Mouse (Mus musculus): ENCODE results near the gene Arfrp1.

The Arfrp1 gene

GRCm38 (mm10) chr2:181377230-181377629 lies 12.0 kb upstream of the Arfrp1 start:
- no peak for DNase-seq (ENCODE audit: low spot score in 2 of 2)

DNA sequence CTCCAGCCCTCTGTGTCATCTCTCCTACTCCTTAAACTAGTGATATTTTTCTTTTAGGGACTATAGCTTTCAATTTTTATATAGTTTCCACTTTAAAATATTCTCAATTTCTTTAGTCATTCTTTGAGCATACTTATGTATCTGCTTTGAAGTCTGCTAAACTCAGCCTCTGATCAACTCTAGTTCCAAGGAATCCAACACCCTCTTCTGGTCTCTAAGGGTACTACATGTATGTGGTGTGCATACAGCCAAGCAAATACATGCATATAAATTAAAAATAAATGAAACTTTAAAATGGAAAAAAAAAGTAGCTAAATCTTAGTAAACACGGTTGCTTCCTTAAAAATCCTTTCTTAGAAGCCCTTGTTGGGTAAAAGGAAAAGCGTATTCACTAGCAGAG lies 10.6 kb upstream of the Arfrp1 start:
- DNase-seq (ENCODE audit: low spot score in 2 of 2): no peak

- no peak for DNase-seq (ENCODE audit: low spot score in 2 of 2)
Measured at GRCm38 (mm10) chr2:181370001-181370400, 4.8 kb upstream of the Arfrp1 start.

DNA sequence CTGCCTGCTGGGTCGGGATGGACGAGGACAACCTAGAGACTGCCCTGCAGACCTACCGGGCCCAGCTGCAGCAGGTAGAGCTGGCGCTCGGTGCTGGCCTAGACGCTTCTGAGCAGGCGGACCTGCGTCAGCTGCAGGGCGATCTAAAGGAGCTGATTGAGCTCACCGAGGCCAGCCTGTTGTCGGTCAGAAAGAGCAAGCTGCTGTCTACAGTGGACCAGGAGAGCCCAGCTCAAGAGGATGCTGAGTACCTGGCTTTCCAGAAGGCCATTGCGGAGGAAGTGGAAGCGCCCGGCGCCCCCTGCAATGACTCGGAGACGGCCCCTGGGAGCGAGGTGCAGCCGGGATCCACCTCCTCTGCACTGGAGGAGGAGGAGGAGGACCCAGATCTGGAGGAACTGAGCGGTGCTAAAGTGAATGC lies 461 bp upstream of the Arfrp1 start:
- peak; percentile 26 to 40 for DNase-seq (ENCODE audit: low spot score in 2 of 2)

DNA sequence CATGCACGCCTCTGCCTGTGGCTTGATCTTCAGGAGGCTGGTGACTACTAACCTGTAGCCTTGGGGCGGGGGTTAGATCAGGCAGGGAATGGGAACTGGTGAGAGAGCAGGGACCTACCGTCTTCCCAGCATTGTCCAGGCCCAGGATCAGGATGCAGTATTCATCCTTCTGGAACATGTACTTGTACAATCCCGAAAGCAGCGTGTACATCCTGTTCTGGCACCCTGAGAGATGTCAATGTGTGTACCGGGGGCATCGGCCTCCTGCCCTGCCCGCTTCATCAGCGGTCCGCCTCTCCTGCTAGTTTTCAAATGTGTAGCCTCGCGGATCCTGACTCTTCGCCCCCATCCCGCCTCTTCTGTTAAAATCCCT lies 731 bp downstream of the Arfrp1 start:
- DNase-seq (ENCODE audit: low spot score in 2 of 2): no peak

DNA sequence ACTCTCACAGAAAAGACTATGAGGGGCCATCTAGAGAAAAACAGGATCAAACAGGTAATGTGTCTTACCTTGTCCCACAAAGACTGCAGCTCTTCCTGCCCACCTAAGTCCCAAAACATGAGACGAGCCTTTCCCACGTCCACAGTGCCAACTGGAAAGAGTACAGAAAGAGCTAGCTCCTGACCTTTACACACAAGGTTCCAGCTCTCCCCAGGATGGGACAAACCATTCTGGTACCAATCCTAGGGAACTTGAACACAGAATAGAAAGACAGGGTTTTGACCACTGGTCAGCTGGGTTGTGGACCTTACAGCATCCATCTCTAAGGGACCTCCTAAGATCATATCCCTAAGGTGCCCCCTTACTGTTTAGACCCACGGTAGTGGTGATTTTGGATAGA lies 1.3 kb downstream of the Arfrp1 start:
- DNase-seq (ENCODE audit: low spot score in 2 of 2): no peak

DNA sequence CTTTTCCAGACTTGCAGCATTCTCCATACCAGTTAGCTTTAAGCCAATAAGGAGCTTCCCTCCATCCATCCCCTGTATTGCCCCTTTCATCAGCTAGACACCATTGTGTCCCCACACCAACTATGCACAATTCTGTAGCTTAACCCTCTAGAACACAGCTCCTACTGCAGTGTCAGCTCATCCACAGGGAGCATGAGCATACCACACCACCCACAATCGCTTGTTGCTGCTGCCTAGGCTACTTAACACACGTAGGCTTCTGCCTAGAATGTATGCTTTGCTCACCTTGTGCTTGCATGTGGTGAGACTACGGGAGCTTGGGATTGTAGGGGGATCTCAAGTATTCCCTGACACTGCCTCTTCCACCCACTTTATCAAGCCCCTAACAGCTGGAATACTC lies 8.4 kb downstream of the Arfrp1 start:
- no peak for DNase-seq (ENCODE audit: low spot score in 2 of 2)

GRCm38 (mm10) chr2:181342766-181343165 lies 22.4 kb downstream of the Arfrp1 start:
- DNase-seq (ENCODE audit: low spot score in 2 of 2): no peak

- no peak for DNase-seq (ENCODE audit: low spot score in 2 of 2)
Measured at GRCm38 (mm10) chr2:181340426-181340825, 24.8 kb downstream of the Arfrp1 start.

GRCm38 (mm10) chr2:181334023-181334422 lies 31.2 kb downstream of the Arfrp1 start:
- DNase-seq (ENCODE audit: low spot score in 2 of 2): peak; percentile 80 to 93

- no peak for DNase-seq (ENCODE audit: low spot score in 2 of 2)
Measured at GRCm38 (mm10) chr2:181332542-181332941, 32.7 kb downstream of the Arfrp1 start.

GRCm38 (mm10) chr2:181326098-181326497 lies 39.1 kb downstream of the Arfrp1 start:
- DNase-seq (ENCODE audit: low spot score in 2 of 2): no peak

GRCm38 (mm10) chr2:181322136-181322535 lies 43.1 kb downstream of the Arfrp1 start:
- no peak for DNase-seq (ENCODE audit: low spot score in 2 of 2)

- no peak for DNase-seq (ENCODE audit: low spot score in 2 of 2)
Measured at GRCm38 (mm10) chr2:181320103-181320499, 45.1 kb downstream of the Arfrp1 start.

DNA sequence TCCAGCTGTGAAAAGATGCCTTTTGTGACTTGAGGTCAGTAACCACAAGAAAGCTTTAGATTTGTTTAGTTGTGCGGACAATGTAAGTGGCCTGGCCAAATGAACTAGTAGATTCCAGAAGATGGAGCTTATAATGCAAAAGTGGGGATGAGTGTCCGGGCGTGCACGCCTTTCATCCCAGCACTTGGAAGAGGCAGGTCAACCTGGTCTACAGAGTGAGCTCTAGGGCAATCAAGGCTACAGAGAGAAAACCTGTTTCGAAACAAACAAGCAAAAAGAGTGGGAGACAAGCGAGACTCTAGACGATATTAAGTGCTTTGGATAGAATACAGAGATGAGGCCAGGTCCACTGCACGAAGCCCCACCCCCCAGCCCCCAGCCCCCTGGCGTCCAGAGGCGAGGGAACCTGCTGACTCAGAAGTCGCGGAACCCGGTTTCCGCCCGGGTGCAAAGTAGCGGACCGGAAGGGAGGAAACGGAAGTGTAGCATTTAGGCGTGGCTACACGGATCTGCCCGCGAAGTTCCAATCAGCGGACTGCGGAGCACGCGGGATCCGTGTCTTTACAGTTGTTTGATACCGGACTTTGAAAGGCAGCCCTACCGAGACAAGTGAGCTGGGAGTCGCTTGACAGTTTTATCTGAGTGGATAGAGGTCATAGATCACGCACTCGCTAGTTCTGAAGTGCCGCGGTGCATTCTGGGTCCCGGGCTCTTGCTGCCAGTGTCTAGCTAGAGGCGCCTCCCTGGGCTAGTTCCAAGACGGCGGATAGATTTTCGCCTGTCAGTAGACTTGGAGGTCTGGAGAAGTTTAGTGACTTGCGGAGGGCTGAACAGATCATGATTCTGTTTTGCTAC lies 45.7 kb downstream of the Arfrp1 start, which contains the start of gene Rtel1:
Gene Rtel1 (plus strand): TSS at position 492 of the 855 bp plus-strand sequence.
- DNase-seq (ENCODE audit: low spot score in 2 of 2): peak; percentile 82 to 86

DNA sequence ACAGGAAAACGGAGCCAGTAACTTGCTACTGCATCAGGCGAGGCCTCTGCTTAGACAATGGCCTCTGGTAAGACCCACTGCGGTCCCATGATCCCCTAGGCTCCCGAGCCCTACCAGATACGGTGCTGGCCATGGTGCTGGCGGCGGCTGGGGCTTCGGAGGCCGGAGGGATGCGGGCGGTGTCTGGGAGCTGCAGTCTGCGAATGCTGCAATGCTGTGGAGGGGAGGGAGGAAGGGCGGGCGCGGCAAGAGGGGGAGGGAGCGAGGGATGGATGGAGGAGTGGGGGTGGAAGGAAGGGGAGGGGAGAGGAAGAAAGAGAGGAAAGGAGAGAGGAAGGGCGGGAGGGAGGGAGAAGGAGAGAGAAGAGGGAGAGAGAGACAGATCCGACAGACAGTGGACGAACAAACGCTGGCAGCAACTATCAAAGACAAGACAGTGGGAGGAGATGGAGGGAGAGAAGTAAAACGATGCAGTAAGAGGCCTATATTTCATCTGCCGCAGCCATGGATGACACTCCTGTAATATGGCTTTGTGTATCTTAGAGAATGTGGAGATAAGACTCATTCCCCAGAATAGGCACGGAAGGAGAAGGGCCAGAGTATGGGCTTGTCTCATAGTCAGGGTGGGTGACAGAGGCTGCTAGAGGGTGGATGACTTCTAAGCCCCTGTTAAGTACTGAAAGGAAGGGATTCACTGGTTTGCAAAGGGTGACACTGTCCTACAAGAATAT lies 51.0 kb downstream of the Arfrp1 start, which contains the start of gene Stmn3:
Gene Stmn3 (minus strand): TSS at position 421 of the 731 bp plus-strand sequence.
- peak; percentile 59 to 82 for DNase-seq (ENCODE audit: low spot score in 2 of 2)

DNA sequence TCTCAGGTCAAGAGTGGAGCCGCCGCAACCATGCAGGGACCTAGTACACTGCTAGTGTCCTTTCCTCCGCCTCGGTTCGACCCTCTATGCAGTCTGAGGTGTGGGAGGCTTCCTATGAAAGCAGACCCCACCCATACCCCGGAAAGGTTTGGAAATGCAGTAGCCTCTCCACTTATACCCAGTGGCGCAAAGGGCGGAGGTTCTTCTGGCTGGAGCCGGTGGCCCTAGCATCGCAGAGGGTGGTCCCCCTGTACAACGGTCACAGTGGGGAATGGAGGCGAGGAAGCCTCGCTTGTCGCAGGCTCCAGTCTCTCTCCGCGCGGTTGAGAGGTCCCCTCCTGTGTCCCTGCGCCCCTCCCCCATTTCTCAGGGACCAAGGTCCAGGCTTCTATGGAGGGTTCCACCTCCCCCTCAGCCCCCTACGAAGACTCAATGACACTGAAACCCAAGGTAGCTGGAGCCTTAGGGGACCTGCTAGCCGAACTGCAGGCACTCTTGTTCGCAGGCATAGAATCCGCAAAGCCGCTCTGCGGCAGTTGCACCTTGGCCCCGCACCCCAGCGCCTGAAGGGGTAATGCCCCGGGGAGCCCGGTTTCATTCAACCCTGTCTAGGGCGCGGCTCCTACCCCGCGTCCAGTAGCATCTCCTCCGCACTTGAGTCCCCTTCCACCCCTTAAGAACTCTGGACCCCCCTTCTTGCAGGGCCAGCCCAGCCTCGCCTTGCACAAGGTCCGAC lies 51.7 kb downstream of the Arfrp1 start:
- no peak for DNase-seq (ENCODE audit: low spot score in 2 of 2)

- no peak for DNase-seq (ENCODE audit: low spot score in 2 of 2)
Measured at GRCm38 (mm10) chr2:181313006-181313343, 52.2 kb downstream of the Arfrp1 start.

GRCm38 (mm10) chr2:181312435-181312834 lies 52.8 kb downstream of the Arfrp1 start:
- DNase-seq (ENCODE audit: low spot score in 2 of 2): no peak
